Mouse (Mus musculus) Patski (cell line): ENCODE results near the gene Tpst1. TPM values are rescaled to one million over a fixed set of nuclear protein-coding genes. Genes with fewer than 3 reads are reported as not detected.

Source experiments
- ATAC-seq: fragments of 100-300 bp; one replicate; pipeline ENCODE4 v1.8.0; 2021
- CTCF ChIA-PET: fragments of 350-600 bp; sonication (Branson Sonifier 250); formaldehyde crosslinking; loops from one replicate; lab custom pipeline; 2022; ENCODE audit warnings: inconsistent platforms; lab: Charles Lee
- POLR2A ChIA-PET: fragments of 350-600 bp; sonication (Branson Sonifier 250); formaldehyde crosslinking; loops from one replicate; lab custom pipeline; 2022; ENCODE audit warnings: antibody characterized with exemption, inconsistent platforms; lab: Charles Lee
- DNase-seq: peaks from one replicate; pipeline ENCODE4 v3.0.0-alpha.2; 2011; ENCODE audit warnings: low read depth, low spot score
- H3K27me3 ChIP-seq: fragments of 371-371 bp; one replicate; pipeline ENCODE4 v1.5.1; 2021
- CTCF ChIP-seq: fragments of 100-300 bp; IDR thresholded peaks from one replicate; pipeline ENCODE4 v1.5.1; 2021
- in situ Hi-C: fragments of 300-500 bp; cut with MboI; formaldehyde crosslinking; loops from 3 replicates; pipeline ENCODE4 v1.11.1; 2018; ENCODE audit warnings: low pct_unique_long_range_greater_than_20kb, mixed read lengths
- polyA plus RNA-seq: library from polyadenylated mRNA; unstranded; gene quantifications from one replicate; pipeline ENCODE4 v1.2.3, GENCODE M21; 2021

Gene Tpst1
- polyA plus RNA-seq, 1 experiment from 2014 or later: 18.3 TPM

GRCm38 (mm10) chr5:130040797-130041196 lies 32.3 kb upstream of the Tpst1 start:
- ChIA-PET CTCF (interaction anchor here (1.0 to 2.9 kb wide), 5 partner anchors 10 to 98 kb away, joined by 3 to 13 read pairs (median 4); partner anchors contain the start of gene Gusb), POLR2A (no interaction called here)
- DNase-seq (no peak), ATAC-seq (no peak)
- in situ Hi-C loops: loop anchor here (5.0 kb wide), 1 partner anchor 43 kb away; no protein-coding TSS in a partner anchor
- no peak for TF ChIP-seq CTCF
- H3K27me3 ChIP-seq: no peaks in the 10 kb centered on the region

- no peak for TF ChIP-seq CTCF
- ATAC-seq (no peak), DNase-seq (no peak)
- POLR2A ChIA-PET: no interaction called here
- CTCF ChIA-PET: interaction anchor here (1.4 to 2.9 kb wide), 4 partner anchors 10 to 98 kb away, joined by 3 to 13 read pairs (median 6); no protein-coding TSS in a partner anchor
- H3K27me3 ChIP-seq: no peaks in the 10 kb centered on the region
- in situ Hi-C loops: loop anchor here (5.0 kb wide), 1 partner anchor 44 kb away; no protein-coding TSS in a partner anchor
Observed at GRCm38 (mm10) chr5:130041262-130041661, 31.9 kb upstream of the Tpst1 start.

DNA sequence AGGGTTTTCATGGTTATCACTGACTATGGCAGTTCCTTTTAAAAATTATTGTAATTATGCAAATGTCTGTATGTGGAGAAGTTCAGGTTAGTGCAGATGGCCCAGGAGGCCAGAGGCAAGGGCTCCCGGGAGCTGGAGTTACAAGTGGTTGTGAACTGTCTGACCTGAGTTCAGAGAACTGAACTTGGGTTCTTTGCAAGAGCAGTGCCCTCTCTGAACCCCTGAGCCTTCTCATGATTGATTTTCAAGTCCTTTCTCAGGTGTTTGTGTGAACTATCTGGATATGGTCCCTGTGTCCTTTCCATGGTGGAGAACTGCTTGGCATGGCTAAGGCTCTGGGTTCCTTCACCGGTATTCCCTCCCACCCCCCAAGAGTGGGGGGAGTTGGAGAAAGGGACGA lies 29.4 kb upstream of the Tpst1 start:
- DNase-seq: no peak
- POLR2A ChIA-PET: no interaction called here
- in situ Hi-C loops: loop anchor here (5.0 kb wide), 1 partner anchor 46 kb away; no protein-coding TSS in a partner anchor
- ATAC-seq: no peak
- CTCF ChIA-PET: interaction anchor here (0.9 to 2.6 kb wide), 8 partner anchors 9 to 90 kb away, joined by 3 to 8 read pairs (median 6); partner anchors contain the start of gene Gusb
- TF ChIP-seq CTCF: no peak
- no peaks in the 10 kb centered on the region for H3K27me3 ChIP-seq

- ATAC-seq (peak; percentile 62), DNase-seq (no peak)
- ChIA-PET POLR2A (no interaction called here), CTCF (interaction anchor here (1.1 to 2.6 kb wide), 10 partner anchors 13 to 94 kb away, joined by 3 to 9 read pairs (median 6); partner anchors contain the start of gene Gusb)
- in situ Hi-C loops: loop anchor here (5.0 kb wide), 1 partner anchor 47 kb away; no protein-coding TSS in a partner anchor
- H3K27me3 ChIP-seq: no peaks in the 10 kb centered on the region
- TF ChIP-seq CTCF: peak; percentile 85
Observed at GRCm38 (mm10) chr5:130044201-130044695, 28.9 kb upstream of the Tpst1 start.

DNA sequence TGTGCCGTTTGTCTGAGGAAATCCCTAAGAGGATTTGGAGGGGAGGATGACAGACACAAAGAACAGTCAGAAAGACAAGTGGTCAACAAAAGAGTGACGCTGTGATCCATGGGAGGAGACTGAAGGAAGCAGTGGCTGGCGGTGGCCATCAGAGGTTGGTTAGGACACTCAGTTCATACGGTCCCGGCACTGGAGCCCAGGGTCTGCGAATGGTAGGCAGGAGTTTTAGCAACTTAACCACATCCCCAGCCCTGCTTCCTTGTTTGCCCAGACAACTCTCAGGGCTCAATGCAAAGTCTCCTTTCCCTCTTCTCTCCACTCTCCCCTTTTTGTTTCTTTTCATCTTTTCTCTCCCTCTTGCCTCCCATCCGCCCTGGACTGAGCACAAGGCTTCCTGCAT lies 27.0 kb upstream of the Tpst1 start:
- no peaks in the 10 kb centered on the region for H3K27me3 ChIP-seq
- DNase-seq: no peak
- in situ Hi-C loops: no loop called here
- ChIA-PET CTCF (interaction anchor here (1.5 to 2.4 kb wide), 4 partner anchors 23 to 118 kb away, joined by 3 to 9 read pairs (median 6); no protein-coding TSS in a partner anchor), POLR2A (no interaction called here)
- TF ChIP-seq CTCF: no peak
- ATAC-seq: no peak

DNA sequence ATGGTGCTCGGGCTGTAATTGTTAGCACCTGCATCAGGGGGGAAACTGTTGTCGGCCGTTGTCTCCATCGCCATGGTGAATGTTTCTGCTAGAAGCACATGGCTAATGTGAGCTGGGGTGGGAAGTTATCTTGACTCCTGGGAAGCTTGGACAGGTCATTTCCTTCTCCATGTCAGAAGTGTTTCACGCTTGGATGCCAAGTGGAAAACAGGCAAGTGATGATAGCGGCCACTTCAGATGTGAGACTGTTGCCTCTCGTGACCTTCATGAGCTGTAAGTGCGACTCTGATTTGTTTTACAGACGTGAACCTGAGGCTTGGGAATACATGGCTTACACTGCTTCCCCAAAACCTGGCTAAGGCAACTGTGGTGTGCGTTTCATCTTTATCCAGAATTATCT lies 26.5 kb upstream of the Tpst1 start:
- DNase-seq (no peak), ATAC-seq (no peak)
- no peak for TF ChIP-seq CTCF
- H3K27me3 ChIP-seq: no peaks in the 10 kb centered on the region
- POLR2A ChIA-PET: no interaction called here
- CTCF ChIA-PET: interaction anchor here (1.4 to 1.5 kb wide), 2 partner anchors 9 to 117 kb away, joined by 3 to 5 read pairs; no protein-coding TSS in a partner anchor
- in situ Hi-C loops: no loop called here

- POLR2A ChIA-PET: no interaction called here
Observed at GRCm38 (mm10) chr5:130047013-130047412, 26.1 kb upstream of the Tpst1 start.

DNA sequence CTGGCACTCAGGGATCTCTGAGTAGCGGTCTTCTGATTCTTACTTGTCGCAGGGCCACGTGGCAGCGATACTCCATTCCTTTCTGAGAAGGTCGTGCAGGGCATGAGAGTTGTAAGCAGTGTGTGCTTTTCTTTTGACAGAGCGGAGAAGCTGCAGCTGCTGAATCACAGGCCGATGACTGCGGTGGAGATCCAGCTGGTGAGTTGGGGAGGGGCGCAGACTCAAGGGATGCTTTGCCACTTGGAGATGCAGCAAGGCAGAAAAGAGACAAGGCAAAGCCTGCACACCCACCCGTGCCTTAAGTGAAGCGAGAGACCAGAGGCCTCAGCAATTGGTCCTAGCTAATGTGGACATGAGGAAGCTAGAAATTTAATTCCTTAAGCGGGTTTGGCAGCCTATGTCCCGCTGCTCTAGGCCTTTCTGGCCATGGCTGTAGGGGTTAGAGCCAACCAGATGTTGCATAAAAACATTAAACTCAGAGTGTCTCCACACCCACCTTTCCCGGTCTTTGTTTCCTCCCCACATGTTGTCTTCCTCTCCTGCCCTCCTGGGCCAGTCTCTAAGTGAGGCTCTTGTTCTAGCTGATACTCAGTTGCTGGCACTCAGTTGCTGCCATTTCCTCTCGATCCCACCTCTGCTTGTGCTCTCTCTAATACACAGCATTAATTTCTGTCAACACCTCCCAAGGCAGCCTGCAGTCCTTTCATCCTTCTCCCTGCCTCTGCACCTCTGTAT lies 24.2 kb upstream of the Tpst1 start:
- DNase-seq (no peak), ATAC-seq (no peak)
- ChIA-PET POLR2A (interaction anchor here (1.0 kb wide), 1 partner anchor 11 kb away, joined by 3 read pairs; no protein-coding TSS in a partner anchor), CTCF (interaction anchor here (1.0 to 1.9 kb wide), 5 partner anchors 11 to 35 kb away, joined by 3 to 4 read pairs (median 3); no protein-coding TSS in a partner anchor)
- H3K27me3 ChIP-seq: no peaks in the 10 kb centered on the region
- TF ChIP-seq CTCF: no peak
- in situ Hi-C loops: no loop called here

More at GRCm38 (mm10) chr5:130047013-130047412, 26.1 kb upstream of the Tpst1 start:
- no peaks in the 10 kb centered on the region for H3K27me3 ChIP-seq
- in situ Hi-C loops: no loop called here
- ATAC-seq (no peak), DNase-seq (no peak)
- CTCF ChIA-PET: interaction anchor here (1.4 kb wide), 1 partner anchor 9 kb away, joined by 5 read pairs; no protein-coding TSS in a partner anchor
- peak; percentile 54 for TF ChIP-seq CTCF

GRCm38 (mm10) chr5:130050416-130050815 lies 22.7 kb upstream of the Tpst1 start:
- in situ Hi-C loops: no loop called here
- ChIA-PET CTCF (interaction anchor here (2.2 to 3.5 kb wide), 2 partner anchors 27 to 90 kb away, joined by 10 read pairs; no protein-coding TSS in a partner anchor), POLR2A (no interaction called here)
- DNase-seq (no peak), ATAC-seq (no peak)
- TF ChIP-seq CTCF: no peak
- no peaks in the 10 kb centered on the region for H3K27me3 ChIP-seq

DNA sequence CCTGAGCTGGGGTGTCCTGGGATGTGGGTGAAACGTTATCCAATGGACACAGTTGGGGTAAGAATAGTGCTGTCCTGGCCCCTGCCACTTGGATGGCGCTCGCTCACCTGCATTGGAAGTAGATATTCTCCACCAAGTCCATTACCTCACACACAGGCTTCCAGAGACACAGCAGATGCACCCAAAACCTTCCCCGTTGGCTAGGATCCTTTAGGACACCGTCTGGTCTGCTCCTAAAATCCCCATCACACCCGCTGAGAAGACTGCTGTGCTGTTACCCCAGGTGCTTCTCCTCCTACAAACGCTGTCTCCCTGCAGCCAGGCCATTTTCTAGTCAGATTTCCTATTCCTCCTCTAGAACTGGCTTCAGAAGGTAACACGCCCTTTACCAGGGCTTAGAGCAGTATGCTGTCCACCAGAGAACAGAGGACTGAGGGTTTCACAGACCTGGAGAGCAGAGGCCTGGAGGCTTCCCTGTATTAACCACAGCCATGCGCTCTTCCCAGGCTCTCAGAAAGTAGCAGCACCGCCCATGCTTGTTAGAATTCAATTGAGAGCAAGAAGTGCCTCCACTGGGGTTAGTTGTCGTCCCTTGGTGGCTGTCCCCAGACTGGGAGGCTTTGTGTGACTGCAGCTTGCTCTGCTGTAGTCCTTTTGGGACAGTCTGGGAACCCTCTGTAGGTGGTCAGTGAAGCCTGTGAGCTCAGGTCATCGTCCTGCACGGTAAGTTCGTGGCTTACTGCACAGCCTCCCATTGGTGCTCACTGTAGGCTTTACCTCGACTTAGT lies 21.9 kb upstream of the Tpst1 start:
- ChIA-PET CTCF (interaction anchor here (1.3 to 3.5 kb wide), 4 partner anchors 8 to 89 kb away, joined by 3 to 10 read pairs (median 9); no protein-coding TSS in a partner anchor), POLR2A (no interaction called here)
- DNase-seq: no peak
- no peak for ATAC-seq
- TF ChIP-seq CTCF: no peak
- in situ Hi-C loops: no loop called here
- no peaks in the 10 kb centered on the region for H3K27me3 ChIP-seq
